Mouse (Mus musculus) c-Kit-negative CD71-positive TER-119-positive erythroid progenitor cells, embryonic 14.5 days (primary cell): Measurements from ENCODE around the gene Scrt2.
A peak's percentile ranks its signal among the peaks of the same experiment; 100 is the strongest.

Source experiments
- DNase-seq: peaks from one replicate; pipeline ENCODE4 v3.0.0-alpha.2; 2013; ENCODE audit warnings: low read depth, low spot score

Gene Scrt2

DNA sequence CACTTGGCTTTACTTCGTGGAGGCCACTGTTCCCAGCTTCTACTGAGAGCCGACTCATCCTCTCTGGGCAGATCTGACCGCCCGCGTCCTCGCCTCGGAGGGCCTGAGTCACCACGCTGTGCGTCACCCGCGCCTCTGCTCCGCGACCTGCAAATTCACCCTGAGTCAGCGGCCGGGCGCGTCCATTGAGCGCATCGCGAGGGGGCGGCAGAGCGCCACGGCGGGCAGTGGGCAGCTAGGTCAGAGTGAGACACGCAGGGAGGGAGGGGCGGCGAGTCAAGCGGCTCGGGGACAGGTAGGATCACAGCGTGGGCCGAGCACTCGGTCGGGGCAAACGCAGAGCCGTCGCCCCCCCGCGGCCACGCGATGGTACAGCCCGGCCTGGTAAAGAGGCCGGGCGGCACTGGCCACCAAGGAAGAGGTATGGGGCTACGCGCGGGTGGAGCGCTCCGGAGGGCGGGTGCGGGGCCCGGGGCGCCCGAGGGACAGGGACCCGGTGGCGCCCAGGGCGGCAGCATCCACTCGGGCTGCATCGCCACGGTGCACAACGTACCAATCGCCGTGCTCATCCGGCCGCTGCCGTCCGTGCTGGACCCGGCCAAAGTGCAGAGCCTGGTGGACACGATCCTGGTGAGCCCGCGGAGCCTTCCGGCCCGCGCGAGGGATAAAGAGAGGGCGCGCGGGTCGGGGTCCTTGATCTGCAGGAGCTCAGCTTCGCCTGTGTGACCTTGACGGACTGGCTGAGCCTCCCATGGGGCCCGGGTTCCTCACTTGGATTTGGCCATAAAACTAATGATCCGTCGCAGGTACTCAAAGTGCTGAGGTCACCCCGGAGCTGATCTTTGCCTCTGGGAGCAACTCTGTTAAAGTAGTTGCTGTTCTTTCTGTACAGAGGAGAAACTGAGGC, 24.2 kb downstream of the Scrt2 start, which contains the start of gene Srxn1:
Srxn1 (plus strand) TSS at position 199 of the 907 bp plus-strand sequence.
- peak; percentile 90 for DNase-seq

DNA sequence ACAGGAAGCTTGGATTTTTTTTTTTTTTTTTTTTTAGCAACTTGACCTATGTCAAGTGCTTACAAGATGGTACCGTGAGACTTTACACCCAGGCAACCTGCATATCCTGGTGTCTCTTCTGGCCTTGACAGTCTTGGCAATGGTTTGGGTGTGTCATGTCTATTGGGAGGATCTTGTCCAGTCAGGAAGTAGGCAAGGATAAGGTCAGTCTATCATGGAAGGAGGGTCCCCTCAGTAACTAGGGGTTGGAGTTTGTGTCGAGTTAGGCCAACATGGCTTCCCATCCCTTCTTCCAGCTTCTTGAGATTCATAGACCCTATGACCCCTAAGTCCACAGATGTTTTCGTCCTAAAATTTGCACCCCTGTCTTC, 24.9 kb downstream of the Scrt2 start:
- DNase-seq, result peak; percentile 47

DNA sequence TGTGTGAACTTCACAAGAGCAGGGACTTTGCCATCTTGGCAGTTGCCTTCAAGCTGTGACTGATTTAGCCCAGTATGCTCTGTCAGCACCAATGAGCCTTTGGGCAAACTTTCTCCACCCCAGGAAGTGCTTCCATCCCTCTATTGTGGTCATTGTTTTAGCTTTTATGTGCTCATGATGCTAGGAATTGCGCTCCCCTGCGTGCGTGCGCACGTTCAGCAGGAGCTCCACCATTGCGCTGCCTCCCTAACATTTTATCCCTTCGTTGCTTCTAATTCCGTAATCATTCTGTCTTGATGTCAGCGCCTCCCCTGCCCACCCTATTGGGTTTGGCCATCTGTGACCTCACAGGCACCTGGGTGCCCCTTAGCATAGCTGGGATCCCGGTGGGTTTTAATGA, 25.3 kb downstream of the Scrt2 start:
- no peak for DNase-seq

DNA sequence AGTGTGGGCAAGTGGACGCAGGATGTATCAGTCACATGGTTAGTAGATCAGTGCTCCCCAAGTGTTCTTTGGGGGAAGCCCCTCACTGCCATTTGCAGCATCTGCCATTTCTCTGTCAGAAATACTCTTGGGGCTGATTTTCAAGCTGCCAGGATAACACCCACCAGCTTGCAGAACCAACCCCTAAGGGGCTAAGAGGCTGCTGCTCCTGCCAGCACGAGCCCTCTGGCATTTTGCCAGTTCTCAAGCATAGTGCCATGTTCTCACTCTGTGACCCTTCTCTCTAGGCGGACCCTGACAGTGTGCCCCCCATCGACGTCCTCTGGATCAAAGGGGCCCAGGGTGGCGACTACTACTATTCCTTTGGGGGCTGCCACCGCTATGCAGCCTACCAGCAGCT, 27.4 kb downstream of the Scrt2 start:
- DNase-seq, result no peak

DNA sequence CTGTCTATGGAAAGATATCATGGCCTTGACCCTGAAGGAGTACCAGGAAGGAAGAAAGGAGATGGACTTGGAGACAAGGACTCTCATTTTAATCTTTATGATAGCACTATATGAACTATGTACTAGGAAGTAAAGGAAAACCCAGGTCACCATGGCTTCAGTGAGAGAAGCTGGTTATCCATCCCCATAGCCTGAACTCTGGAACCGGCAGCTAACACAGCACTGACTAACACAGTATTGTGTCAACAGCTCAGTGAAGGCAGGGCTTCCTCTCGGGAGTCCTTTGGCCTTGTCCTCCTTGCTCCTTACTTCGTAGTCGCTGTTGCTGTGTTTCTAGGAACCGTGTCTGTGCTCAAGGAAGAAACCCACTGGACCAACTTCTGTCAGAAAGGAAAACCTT, 28.1 kb downstream of the Scrt2 start:
- DNase-seq, result no peak

DNA sequence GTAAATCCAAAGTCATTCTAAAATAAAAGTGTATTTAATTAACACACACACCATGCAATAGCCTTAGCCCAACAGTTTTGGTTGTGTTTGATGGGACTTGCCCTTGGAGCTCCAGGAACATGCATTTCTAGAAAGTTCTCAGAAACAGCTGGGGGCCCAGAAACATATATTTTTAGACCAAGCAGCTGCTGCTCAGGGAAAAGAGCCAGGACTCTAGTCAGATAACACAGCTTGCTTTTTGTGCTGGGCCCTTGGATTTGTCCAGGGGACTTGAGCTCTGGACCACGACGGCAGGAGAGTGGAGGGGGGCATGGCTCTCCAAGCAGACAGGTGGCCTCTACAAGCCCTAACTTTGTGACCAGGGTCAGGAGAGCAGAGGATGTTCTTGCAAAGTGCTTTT, 30.0 kb downstream of the Scrt2 start:
- DNase-seq, result no peak

DNA sequence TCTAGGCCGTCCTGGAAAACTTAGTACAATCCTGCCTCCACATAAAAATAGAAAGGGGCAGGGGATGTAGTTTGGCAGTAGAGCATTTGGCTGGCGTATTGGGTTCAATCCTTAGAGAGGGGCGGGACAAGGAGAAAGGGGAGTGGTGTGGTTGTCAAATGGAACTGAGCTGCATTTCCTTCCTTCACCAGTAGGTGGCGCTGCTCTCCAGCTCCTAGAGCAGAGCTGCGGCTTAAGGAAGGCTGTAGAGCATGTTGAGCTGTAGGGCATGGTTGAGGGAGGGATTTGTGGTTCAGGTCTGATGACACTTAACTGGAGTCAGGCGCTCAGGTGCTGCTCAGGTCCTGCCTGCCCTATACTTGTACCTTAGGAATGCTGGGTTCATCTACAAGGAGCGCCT, 30.6 kb downstream of the Scrt2 start:
- DNase-seq, result peak; percentile 89

DNA sequence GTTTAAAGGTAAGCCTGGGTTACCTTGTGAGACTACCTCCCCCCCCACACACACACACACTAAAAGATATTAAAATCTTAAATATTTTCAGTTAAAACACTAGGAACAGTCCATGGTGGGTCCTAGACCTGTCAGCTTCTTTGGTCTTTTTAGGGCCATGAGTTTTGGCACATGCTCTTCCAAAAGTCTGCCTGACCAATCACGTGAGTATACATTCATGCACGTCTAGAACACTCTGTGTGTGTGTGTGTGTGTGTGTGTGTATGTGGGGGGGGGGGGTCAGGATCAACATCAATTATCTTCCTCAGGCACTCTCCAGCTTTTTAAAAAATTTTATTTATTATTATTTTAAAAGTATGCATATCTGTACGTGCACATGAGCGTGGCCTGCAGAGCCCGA, 31.2 kb downstream of the Scrt2 start:
- no peak for DNase-seq

DNA sequence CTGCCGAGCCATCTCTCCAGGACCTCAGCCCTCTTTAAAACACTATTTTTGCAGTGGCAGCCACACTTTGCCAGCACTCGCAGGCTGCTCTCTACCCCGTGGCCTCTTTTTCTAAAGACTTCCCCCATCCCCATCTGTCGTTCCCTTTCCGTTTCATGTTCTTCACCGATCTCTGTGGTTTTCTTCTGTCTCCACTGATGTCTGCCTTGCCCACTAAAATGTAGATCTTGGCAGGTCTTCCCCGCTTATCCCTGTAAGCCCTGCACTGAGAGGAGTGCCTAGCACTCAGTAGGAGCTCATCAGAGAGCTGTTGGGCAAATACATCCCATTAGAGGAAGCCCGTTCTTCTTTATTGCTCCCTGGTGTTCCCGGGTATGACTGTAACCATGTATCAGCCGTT, 31.6 kb downstream of the Scrt2 start:
- no peak for DNase-seq

DNA sequence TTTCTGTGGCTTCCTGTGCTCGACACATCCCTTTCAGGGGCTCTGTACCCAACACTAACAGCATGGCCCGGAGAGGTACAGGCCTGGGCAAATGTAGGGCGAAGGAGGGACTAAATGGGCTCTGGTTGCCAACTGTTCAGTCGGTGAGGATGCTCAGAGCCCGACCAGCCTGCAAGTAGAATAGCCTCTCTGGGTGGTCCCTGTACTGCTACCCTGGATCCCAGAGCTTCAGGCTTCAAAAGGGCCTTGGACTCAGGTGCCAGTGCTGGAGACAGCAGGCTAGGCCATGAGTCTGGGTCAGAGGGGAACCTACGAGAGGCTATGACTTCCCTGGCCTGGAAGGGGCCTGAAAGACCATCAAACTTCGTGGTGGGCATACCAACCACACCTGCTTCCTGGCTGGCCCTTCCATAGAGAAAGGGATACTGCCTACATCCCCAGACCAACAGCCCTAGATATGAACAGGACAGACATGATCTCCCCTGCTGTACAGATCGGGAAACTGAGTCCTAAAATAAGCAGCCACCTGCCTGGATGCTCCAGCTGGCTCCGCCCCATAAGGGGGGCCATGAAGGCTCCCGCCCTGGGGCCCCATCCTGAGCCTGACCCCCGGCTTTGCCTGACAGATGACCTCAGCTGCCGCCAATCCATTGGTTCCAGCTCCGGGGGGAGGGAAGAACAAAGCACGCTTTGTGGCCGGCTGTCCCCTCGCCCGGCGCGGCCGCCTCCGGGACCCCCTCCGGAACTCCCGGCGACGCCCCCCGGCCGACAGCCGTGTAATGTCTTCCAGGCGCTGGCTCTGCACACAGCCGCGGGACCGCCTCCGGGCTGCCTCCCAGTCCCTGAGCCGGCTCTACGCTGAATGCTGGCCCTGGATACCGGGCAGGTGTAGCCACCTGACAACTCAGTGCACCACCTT, 33.0 kb downstream of the Scrt2 start:
- DNase-seq, result no peak

DNA sequence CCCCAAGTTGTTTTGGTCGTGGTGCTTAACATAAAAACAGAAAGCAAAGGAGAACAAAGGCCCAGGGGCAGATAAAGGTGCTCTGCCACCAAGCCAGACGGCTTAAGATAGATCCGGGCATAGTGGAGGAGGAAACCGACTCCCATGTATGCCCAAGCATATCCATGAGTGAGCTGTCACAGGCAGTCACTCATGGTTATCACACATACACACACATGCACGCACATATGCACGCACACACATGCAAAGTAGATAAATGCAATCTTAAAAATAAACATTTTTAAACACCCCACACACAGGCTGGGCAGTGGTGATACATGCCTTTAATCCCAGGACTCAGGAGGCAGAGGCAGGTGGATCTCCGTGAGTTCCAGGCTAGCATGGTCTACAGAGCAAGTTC, 36.4 kb downstream of the Scrt2 start:
- DNase-seq, result no peak

DNA sequence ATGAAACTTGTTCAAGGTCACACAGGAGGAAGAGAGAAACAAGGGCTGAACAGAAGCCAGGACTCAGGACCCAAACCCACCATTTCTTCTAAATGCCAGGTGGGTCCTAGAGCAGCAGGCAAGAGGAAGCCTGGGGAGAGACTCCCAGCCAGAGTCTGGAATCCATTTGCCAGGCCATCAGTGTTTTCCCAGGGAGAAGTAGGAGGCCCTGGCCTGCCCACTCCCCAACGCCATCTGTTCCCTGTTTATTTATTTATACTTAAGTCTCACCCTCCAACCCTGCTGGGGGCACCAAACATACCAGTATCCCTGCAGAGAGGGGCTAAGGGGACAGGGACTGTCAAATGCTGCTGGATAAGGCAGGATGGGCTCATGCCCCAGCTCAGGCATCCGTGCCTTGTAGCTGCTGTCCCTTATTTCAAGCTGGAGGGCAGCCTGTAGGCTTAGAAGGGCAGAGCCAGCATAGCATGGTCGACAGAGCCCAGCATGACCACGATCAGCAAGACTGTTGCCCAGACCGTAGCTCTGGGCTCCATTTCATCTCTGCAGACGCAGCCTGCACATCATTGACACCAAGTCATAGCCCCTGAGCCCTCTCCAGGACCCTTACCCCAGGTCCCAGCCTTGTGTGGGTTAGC, 38.0 kb downstream of the Scrt2 start:
- DNase-seq, result no peak

DNA sequence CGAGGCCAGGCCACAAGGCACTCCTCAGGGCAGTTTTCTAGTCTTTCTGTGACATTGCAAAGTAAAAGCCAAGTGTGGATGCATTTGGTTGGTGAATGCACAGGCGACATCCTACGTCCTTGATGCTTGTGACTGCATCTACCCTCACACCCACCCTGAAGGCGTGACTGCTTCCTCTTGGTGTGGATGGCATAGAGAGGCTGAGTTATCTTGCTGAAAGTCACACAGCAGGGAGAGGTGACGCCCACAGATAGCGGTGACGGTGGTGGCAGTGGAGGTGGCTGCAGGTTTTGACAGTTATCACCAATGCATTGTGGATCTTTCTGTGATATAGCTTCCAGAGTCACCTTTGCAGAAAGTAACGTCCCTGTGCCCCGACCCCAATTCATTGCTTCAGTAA, 41.6 kb downstream of the Scrt2 start:
- DNase-seq, result peak; percentile 60

DNA sequence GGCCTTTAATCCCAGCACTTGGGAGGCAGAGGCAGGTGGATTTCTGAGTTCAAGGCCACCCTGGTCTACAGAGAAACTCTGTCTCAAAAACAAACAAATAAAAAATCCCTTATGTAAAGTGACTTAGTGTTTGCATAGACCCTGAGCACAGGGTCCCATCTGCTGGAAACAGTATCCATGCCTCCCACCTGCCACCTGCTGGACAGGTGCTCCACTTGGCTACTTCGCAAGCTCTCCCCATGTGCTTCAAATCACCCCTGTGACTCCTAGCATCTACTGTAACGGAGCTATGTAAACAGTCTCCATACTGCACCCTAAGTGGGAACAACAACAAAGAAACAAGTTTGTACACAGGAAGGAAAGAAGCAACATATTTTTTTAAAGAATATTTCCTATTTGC, 47.3 kb downstream of the Scrt2 start:
- DNase-seq, result no peak

DNA sequence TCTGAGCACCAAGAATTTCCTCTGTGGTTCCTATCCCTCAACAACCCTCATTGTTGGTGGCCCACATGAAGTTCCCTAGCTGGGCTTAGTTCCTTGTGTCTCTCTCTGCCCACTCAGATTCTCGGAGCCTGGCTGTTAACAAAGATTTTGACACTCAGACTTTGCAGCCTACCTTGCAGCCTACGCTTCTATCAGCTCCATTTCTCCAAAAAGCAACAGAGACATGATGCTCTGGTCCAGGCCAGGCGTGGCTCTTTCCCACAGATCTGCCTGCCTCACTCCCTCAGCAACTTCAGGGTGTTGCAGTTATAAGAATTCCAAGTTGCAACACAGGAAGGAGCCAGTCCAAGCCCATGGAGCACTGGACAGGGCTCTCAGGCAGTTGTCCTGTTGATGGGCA, 48.4 kb downstream of the Scrt2 start:
- no peak for DNase-seq

DNA sequence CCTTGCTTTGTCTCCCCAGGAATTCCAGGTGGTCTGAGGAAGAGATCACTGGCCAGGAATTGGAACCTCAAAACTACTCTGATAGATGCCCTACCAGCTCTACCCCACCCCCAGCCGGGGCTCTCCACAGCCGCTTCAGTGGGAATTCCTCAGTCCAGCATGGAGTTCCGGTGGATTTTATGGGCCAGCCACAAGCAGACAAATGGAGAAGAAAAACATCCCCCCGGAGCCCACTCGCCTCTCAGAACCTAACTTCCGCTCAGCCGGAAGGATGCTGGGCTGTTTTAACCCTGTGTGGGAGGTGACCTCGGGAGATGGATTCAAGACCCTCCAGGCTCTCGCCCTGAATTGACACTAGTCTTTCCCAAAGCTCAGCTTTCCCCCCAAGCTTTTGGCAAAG, 50.7 kb downstream of the Scrt2 start:
- DNase-seq, result no peak

DNA sequence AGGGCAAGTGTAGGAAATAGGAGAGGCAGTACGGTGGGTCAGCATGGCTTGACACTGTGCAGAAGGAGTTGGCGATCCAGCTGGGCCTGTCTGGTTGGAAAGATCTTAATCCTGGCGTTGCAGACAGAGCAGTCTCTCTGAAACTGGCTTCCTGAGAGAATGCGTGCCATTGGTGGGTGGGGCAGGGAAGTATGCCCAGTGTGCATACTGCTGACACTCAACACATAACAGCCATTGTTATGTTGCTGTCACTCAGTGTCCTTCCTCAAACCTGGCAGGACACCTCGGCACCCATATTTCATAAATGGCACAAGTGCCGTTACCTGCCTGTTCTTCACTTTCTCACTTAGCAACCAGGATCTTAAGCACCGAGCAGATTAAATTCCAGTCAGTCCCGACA, 51.4 kb downstream of the Scrt2 start:
- no peak for DNase-seq

DNA sequence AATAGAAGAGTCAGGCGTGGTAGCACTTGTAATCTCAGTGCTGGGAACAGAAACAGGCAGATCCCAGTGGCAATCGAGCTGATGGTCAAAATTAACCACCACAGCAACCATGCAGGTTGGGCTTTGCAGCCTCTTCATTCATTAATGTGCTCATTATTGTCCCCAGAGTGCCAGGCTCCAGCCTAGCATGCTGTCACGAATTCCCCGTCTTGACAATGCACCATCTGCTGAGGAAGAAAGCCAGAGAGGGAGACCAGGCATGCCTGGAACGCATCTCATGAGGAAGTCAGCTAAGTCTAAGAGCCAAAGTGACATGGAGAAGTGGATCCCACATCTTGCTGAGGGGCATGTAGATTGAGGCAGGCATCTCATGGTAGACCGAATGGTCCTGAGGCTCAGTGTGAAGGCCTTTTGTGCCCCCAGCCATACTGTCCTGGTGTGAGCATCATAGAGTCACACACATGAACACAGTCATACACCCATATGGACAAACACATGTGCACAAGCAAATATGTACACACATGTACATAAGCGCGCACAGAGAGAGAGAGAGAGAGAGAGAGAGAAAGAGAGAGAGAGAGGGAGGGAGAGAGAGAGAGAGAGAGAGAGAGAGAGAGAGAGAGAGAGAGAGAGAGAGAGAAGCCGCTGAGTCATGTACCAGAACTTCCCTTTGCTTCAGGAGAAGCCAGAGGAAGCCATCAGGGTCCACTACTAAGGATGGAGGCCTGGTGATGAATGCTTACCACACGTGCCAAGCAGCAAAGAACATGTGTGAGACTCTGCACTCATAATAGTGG, 58.1 kb downstream of the Scrt2 start:
- DNase-seq, result no peak

DNA sequence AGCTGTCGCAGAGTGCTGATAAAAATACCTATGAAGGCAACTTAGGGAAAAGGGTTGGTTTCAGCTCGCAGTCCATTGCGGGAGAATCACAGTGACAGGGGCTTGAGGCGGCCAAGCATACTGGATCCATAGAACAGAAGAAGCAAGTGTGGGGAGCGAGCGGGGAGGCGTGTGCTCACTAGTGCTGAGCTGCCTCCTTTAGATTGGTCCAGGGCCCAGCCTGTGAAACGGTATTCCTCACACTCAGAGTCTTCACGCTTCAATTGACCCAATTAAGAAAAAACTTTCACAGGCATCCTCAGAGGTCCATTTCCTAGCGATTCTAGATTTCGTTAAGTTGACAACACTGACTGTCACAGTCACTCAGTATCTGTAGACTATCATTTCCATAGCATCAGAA, 59.6 kb downstream of the Scrt2 start:
- no peak for DNase-seq

DNA sequence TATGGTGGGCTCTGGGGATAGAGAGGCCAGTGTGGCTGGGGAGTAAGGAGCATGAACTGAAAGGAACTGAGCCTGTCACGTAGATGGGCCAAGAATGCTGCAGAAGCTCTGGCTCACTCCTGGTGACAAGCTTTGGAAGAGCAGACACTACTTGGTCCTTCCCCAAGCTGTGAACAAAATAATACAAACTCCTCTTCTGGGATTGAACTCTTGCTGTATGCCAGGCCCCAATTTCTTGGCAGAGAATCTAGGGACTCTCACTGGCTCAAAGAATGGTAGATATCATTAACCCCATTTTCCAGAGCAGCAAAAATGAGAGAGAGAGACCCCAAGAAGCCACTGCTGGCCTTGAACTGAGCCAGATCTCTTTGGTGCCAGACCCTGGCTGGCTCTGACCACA, 60.2 kb downstream of the Scrt2 start:
- no peak for DNase-seq

DNA sequence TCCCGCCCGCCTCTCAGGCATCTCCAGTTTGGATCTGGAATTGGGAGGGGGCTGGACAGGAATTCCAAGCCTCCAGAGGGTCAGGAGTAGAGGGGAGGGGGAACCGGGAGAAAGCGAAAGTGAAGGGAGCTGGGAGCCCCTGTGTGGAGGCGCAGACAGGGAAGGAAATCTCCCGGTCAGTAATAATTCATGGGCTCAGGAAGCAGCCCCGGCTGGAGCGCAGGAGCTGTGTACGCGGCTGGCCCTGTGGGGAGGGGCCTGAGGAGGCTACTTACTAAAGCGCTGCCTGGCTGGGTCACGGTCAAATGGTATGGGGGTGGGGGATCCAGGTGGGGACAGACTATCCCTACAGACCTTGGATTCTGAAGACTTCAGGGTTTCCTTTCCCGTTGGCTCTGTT, 60.7 kb downstream of the Scrt2 start:
- DNase-seq, result no peak
